Mouse (Mus musculus) thymus, adult 2 months (tissue): Measurements from ENCODE around the gene Syne4.

Experiments
- CTCF ChIP-seq: fragments of 200-500 bp; IDR thresholded peaks from 2 replicates; pipeline ENCODE4 v1.5.1; 2012; ENCODE audit warnings: mild to moderate bottlenecking, control low read depth, low read length, moderate library complexity, borderline replicate concordance; ENCODE audit not compliant: control insufficient read depth, poor library complexity, insufficient read depth; ENCODE audit errors: extremely low read depth
- POLR2A ChIP-seq: fragments of 200-500 bp; IDR thresholded peaks from 2 replicates; pipeline ENCODE4 v1.6.1; 2012; ENCODE audit warnings: mild to moderate bottlenecking, low read length, control low read depth, moderate library complexity; ENCODE audit not compliant: control insufficient read depth, poor library complexity, insufficient read depth; ENCODE audit errors: extremely low read depth

GRCm38 (mm10) chr7:30291215-30292131 is 23.1 kb upstream of the Syne4 start, which contains the start of gene Clip3:
- TF ChIP-seq POLR2A (no peak), CTCF (no peak)
